Mouse (Mus musculus): ENCODE results near the gene Cbfb.
"Not testable (repeated sequence)": the region's sequence is repeated elsewhere in the genome, so short reads cannot be mapped to it uniquely, and the experiment has no call there.

Cbfb gene

DNA sequence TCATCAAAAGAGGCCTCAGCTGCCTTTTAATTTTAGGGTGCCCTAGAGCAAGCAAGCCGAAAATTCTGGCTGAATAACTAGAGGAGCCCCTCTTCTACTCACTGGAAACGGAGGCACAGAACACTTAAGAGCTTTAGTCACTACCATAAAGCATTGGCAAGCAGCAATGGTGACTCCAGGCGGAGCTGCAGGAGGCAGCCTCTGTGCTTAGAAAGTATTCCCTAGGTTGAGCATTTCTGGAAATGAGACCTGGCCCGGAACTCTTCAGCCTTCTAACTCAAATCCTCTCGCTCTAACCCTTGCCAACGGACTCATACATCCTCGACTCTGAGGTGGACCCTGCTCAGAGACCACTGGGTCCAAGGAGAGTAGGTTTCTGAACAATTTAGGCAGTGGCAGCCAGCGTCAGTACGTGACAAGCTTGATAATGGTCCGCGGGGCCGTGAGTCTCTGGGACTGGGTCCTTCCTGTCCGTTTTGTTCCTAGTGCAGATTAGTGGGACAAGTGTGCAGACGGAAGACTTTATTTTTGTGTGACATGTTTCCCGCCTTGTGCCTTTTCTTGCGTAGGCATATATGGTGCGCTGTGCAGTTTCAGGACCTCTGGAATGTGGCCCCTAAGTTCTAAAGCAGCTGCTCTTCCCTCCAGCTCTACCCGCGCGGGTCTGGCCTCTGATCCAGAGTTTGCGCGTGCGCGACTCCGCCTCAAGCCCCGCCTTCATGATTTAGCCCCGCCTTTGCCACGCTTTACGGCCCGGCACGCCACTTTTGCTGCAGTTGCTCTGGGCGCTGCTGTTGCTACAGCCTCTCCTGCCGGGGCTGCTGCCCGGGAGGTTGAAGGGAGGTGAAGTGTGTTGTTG is 54.2 kb downstream of the Cbfb start, which contains the start of gene D230025D16Rik:
Gene D230025D16Rik (plus strand): TSS at position 733 of the 859 bp plus-strand sequence.
- H3K27me3 ChIP-seq (ENCODE audit: insufficient read depth, low read length) = no peaks in the 10 kb centered on the region
- H3K36me3 ChIP-seq (ENCODE audit: insufficient read depth, low read length) = peaks cover 19% of the 10 kb centered on the region
- no peaks in the 10 kb centered on the region for H3K9me3 ChIP-seq (ENCODE audit: low read length)
- TF ChIP-seq CTCF (conservative IDR thresholded peaks at IDR 0.05; ENCODE audit: low read length) (no peak), POU5F1 (IDR thresholded peaks at IDR 0.05; ENCODE audit: borderline replicate concordance, low read length) (no peak), NANOG (IDR thresholded peaks at IDR 0.05; ENCODE audit: borderline replicate concordance, low read length) (no peak)
- H3K4me1 ChIP-seq (replicated peaks; ENCODE audit: low read depth, low read length) = peaks cover 60% of the 10 kb centered on the region
- H3K4me3 ChIP-seq (replicated peaks; ENCODE audit: low read length) = peak within 1 kb of the TSS; percentile 98

DNA sequence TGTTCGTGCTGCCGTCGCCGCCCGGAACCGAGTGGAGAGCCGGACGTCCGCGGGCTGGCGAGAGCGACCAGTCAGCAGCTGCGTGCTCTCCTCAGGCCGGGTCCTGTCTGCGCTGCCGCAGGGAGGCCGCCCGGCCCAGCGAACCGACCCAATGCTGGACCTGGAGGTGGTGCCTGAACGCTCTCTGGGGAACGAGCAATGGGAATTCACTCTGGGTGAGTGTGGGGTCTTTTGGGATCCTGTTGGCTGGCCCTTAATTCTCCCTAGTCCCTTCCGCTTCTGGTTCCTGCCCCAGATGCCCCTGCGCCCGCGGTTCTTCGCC is 54.8 kb downstream of the Cbfb start:
- Histone ChIP-seq H3K4me1 (replicated peaks; ENCODE audit: low read depth, low read length) (peaks cover 66% of the 10 kb centered on the region), H3K9me3 (ENCODE audit: low read length) (no peaks in the 10 kb centered on the region), H3K4me3 (replicated peaks; ENCODE audit: low read length) (peak overlapping the region; percentile 98), H3K27me3 (ENCODE audit: insufficient read depth, low read length) (no peaks in the 10 kb centered on the region), H3K36me3 (ENCODE audit: insufficient read depth, low read length) (peaks cover 19% of the 10 kb centered on the region)
- TF ChIP-seq POU5F1 (IDR thresholded peaks at IDR 0.05; ENCODE audit: borderline replicate concordance, low read length) (no peak), NANOG (IDR thresholded peaks at IDR 0.05; ENCODE audit: borderline replicate concordance, low read length) (no peak), CTCF (conservative IDR thresholded peaks at IDR 0.05; ENCODE audit: low read length) (no peak)

DNA sequence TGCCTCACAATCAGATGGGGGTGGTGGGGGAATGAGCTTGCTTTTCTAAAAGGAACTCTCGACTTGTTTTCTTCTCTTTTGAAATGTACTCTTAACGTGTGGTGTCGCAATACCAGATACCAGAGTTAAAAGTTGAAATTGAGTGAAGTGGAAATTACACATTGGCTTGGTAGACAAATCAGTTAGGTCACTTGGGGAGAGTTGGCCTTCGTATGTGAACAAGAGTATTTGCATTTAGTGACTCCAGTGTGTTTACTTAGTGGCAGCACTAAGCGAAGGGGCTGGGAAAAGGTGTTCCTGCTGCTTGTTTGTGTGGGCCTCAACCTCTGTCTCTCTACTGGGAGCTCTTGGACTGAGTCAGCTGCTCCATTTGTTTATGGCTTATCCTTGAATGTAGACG is 55.4 kb downstream of the Cbfb start:
- H3K36me3 ChIP-seq (ENCODE audit: insufficient read depth, low read length) = peaks cover 19% of the 10 kb centered on the region
- no peak for TF ChIP-seq POU5F1 (IDR thresholded peaks at IDR 0.05; ENCODE audit: borderline replicate concordance, low read length)
- TF ChIP-seq CTCF (conservative IDR thresholded peaks at IDR 0.05; ENCODE audit: low read length) = no peak
- no peak for TF ChIP-seq NANOG (IDR thresholded peaks at IDR 0.05; ENCODE audit: borderline replicate concordance, low read length)
- no peaks in the 10 kb centered on the region for H3K27me3 ChIP-seq (ENCODE audit: insufficient read depth, low read length)
- no peaks in the 10 kb centered on the region for H3K9me3 ChIP-seq (ENCODE audit: low read length)
- peaks cover 73% of the 10 kb centered on the region for H3K4me1 ChIP-seq (replicated peaks; ENCODE audit: low read depth, low read length)
- peak overlapping the region; percentile 98 for H3K4me3 ChIP-seq (replicated peaks; ENCODE audit: low read length)

DNA sequence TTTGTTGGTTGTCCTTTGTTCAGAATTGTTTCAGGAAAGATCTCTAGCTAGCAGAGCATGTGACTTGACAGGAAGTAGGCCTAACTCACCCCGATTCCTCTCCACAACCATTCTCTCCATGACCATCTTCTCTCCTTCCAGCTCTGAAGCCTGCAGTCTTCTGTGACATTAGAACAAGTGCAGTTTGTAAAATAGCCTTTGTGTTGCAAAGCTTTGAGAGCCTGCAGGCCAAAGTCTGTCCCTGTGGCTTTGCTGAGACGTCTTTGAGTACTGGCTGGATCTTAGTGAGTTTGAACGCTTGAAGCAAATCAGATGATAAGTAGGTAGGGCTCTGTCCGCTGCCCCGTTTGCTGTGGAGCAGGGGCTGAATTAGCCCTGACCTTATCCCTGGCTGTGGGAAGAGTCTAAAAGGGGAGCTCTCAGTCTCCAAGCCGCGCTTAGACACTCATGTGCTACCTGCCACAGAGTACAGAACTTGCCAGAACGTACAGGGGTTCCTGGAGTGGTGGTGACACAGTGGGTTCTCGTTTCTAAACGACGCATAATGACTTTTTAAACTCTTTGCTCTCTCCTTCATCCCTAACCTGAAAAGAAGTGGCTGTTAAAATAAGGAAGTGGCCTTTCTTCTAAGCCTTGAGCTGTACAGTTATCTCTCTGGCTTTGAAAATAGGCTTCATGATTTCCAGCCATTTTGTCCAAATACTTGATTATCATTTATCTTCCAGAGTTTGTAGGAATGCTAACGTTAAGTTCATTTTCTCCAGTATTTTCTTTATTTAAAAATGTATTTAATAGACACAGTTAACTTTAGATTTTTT is 61.2 kb downstream of the Cbfb start:
- no peaks in the 10 kb centered on the region for H3K9me3 ChIP-seq (ENCODE audit: low read length)
- H3K27me3 ChIP-seq (ENCODE audit: insufficient read depth, low read length) = no peaks in the 10 kb centered on the region
- H3K4me3 ChIP-seq (replicated peaks; ENCODE audit: low read length) = peak overlapping the region; percentile 46
- no peak for TF ChIP-seq POU5F1 (IDR thresholded peaks at IDR 0.05; ENCODE audit: borderline replicate concordance, low read length)
- no peak for TF ChIP-seq CTCF (conservative IDR thresholded peaks at IDR 0.05; ENCODE audit: low read length)
- TF ChIP-seq NANOG (IDR thresholded peaks at IDR 0.05; ENCODE audit: borderline replicate concordance, low read length) = peak; percentile 14; the same call in 1 of the 2 replicates
- H3K36me3 ChIP-seq (ENCODE audit: insufficient read depth, low read length) = peaks cover 49% of the 10 kb centered on the region
- peaks cover 97% of the 10 kb centered on the region for H3K4me1 ChIP-seq (replicated peaks; ENCODE audit: low read depth, low read length)

DNA sequence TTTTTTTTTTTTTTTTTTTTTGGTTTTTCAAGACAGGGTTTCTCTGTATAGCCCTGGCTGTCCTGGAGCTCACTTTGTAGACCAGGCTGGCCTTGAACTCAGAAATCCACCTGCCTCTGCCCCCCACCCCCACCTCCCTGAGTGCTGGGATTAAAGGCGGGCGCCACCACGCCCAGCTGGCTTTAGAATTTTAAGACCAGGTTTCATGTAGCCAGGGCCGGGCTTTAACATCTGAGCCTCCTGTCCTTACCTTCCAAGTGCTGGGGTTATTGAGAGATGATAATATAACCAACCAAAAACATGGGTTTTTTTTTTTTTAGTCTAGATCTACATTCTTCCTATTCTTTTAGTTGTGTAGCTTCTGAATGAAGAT is 61.8 kb downstream of the Cbfb start:
- Histone ChIP-seq H3K4me1 (replicated peaks; ENCODE audit: low read depth, low read length) (peaks cover 97% of the 10 kb centered on the region), H3K4me3 (replicated peaks; ENCODE audit: low read length) (peak overlapping the region; percentile 5; the same call in 1 of the 2 replicates), H3K36me3 (ENCODE audit: insufficient read depth, low read length) (peaks cover 53% of the 10 kb centered on the region)
- H3K27me3 ChIP-seq (ENCODE audit: insufficient read depth, low read length); H3K9me3 ChIP-seq (ENCODE audit: low read length): not testable (repeated sequence)

DNA sequence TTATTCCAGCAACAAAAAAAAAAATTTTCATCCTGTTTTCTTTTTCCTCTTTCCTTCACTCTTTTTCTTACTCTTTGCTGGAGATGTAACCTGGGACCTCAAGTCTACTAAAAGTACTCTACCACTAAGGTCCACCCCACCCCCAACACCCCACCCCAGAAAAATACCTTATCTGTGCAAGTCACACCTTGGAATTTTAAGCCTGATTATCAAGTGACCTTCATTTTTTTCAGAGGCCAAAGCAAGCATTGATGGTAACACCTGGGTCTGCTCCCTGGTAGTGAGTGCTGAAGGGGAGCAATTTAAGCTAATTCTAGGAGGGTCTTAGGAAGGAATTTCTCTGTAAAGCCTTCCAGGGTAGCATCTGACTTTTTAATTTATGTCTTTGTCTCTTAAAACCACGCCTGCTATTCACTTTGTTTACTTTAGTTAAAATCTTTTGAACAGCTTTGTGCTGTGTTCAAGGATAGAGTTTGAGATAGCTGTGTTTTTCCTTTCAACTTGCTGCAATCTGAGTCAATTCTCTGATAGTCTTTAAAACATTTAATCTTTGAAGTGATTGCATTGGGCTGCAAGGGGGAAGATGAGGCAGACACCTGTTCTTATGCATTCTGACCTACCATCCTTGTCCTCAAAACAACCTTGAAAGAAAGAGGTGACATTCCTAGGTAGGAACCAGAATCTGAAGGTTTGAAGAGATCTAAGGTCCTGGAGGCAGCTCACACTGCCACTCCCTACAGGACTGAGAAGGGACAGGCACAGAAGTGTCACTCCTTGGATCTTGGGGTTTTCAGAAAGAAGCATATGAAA is 62.9 kb downstream of the Cbfb start:
- no peak for TF ChIP-seq CTCF (conservative IDR thresholded peaks at IDR 0.05; ENCODE audit: low read length)
- TF ChIP-seq NANOG (IDR thresholded peaks at IDR 0.05; ENCODE audit: borderline replicate concordance, low read length) = peak; percentile 72; the same call in 1 of the 2 replicates
- no peaks in the 10 kb centered on the region for H3K9me3 ChIP-seq (ENCODE audit: low read length)
- H3K36me3 ChIP-seq (ENCODE audit: insufficient read depth, low read length) = peaks cover 56% of the 10 kb centered on the region
- peaks cover 97% of the 10 kb centered on the region for H3K4me1 ChIP-seq (replicated peaks; ENCODE audit: low read depth, low read length)
- H3K4me3 ChIP-seq (replicated peaks; ENCODE audit: low read length) = 0 out of 2 replicates have a peak overlapping the region, but pooled peaks have one; percentile 5
- H3K27me3 ChIP-seq (ENCODE audit: insufficient read depth, low read length) = no peaks in the 10 kb centered on the region

DNA sequence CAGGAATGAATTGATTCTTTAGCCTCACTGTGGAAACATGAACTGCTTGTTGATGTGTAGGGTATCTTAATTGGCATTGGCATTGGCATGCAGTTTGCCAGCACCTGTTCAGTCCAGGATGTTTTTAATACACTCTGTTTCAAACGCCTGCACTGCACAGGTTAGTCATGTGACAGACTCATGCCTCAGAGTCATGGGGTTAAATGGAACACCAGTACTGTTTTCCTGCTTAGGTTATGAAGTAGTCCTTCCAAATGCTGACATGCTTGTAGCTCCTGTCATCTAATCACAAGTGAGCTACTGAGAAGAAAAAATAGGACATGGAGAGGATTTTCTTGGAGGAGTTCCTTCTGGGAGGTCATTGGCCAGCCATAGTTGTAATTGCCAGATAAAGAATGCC is 64.7 kb downstream of the Cbfb start:
- Histone ChIP-seq H3K9me3 (ENCODE audit: low read length) (no peaks in the 10 kb centered on the region), H3K27me3 (ENCODE audit: insufficient read depth, low read length) (no peaks in the 10 kb centered on the region), H3K4me3 (replicated peaks; ENCODE audit: low read length) (no peak overlapping the region), H3K36me3 (ENCODE audit: insufficient read depth, low read length) (peaks cover 63% of the 10 kb centered on the region), H3K4me1 (replicated peaks; ENCODE audit: low read depth, low read length) (peaks cover 92% of the 10 kb centered on the region)
- TF ChIP-seq CTCF (conservative IDR thresholded peaks at IDR 0.05; ENCODE audit: low read length) = no peak
- TF ChIP-seq NANOG (IDR thresholded peaks at IDR 0.05; ENCODE audit: borderline replicate concordance, low read length) = no peak
- no peak for TF ChIP-seq POU5F1 (IDR thresholded peaks at IDR 0.05; ENCODE audit: borderline replicate concordance, low read length)
